Mouse (Mus musculus) right cerebral cortex, adult 18-20 months (tissue): Measurements from ENCODE around the gene Cyb5r2.
A peak's percentile ranks its signal among the peaks of the same experiment; 100 is the strongest.

Source experiments
- DNase-seq: peaks from one replicate; pipeline ENCODE4 v3.0.0; 2022; ENCODE audit warnings: mixed read lengths

The Cyb5r2 gene

GRCm38 (mm10) chr7:107720771-107721170 is 37.1 kb downstream of the Cyb5r2 start:
- DNase-seq, result no peak

- DNase-seq, result no peak
Measured at GRCm38 (mm10) chr7:107714067-107714466, 43.8 kb downstream of the Cyb5r2 start.

- DNase-seq, result no peak
Measured at GRCm38 (mm10) chr7:107712743-107713142, 45.1 kb downstream of the Cyb5r2 start.

GRCm38 (mm10) chr7:107708491-107709112 is 49.2 kb downstream of the Cyb5r2 start:
- peak; percentile 80 for DNase-seq

- DNase-seq, result no peak
Measured at GRCm38 (mm10) chr7:107707650-107708049, 50.2 kb downstream of the Cyb5r2 start.

GRCm38 (mm10) chr7:107705941-107706340 is 51.9 kb downstream of the Cyb5r2 start:
- DNase-seq, result no peak

- no peak for DNase-seq
Measured at GRCm38 (mm10) chr7:107702461-107703380, 55.1 kb downstream of the Cyb5r2 start.

GRCm38 (mm10) chr7:107700646-107701045 is 57.2 kb downstream of the Cyb5r2 start:
- no peak for DNase-seq

GRCm38 (mm10) chr7:107699926-107700325 is 57.9 kb downstream of the Cyb5r2 start:
- no peak for DNase-seq
